Mouse (Mus musculus): ENCODE measurements around the gene Tnks1bp1.
A peak's percentile ranks its signal among the peaks of the same experiment; 100 is the strongest.

Tnks1bp1 gene

GRCm38 (mm10) chr2:85038336-85038735 is 9.5 kb upstream of the Tnks1bp1 start:
- no peak for DNase-seq (ENCODE audit: low read depth)

- no peak for DNase-seq (ENCODE audit: low read depth)
Measured at GRCm38 (mm10) chr2:85043623-85044022, 4.2 kb upstream of the Tnks1bp1 start.

- DNase-seq (ENCODE audit: low read depth), result no peak
Measured at GRCm38 (mm10) chr2:85046222-85046621, 1.6 kb upstream of the Tnks1bp1 start.

- DNase-seq (ENCODE audit: low read depth), result no peak
Measured at GRCm38 (mm10) chr2:85047081-85047480, 741 bp upstream of the Tnks1bp1 start.

- DNase-seq (ENCODE audit: low read depth), result peak; percentile 27
Measured at GRCm38 (mm10) chr2:85048168-85048751, 438 bp downstream of the Tnks1bp1 start.

GRCm38 (mm10) chr2:85049277-85049676 is 1.5 kb downstream of the Tnks1bp1 start:
- peak; percentile 63 for DNase-seq (ENCODE audit: low read depth)

GRCm38 (mm10) chr2:85050001-85050634 is 2.3 kb downstream of the Tnks1bp1 start:
- DNase-seq (ENCODE audit: low read depth), result peak; percentile 83

GRCm38 (mm10) chr2:85050746-85051145 is 2.9 kb downstream of the Tnks1bp1 start:
- DNase-seq (ENCODE audit: low read depth), result no peak

GRCm38 (mm10) chr2:85053192-85053816 is 5.5 kb downstream of the Tnks1bp1 start:
- DNase-seq (ENCODE audit: low read depth), result no peak

- DNase-seq (ENCODE audit: low read depth), result no peak
Measured at GRCm38 (mm10) chr2:85056711-85057110, 8.9 kb downstream of the Tnks1bp1 start.

GRCm38 (mm10) chr2:85059677-85060076 is 11.9 kb downstream of the Tnks1bp1 start:
- no peak for DNase-seq (ENCODE audit: low read depth)

- DNase-seq (ENCODE audit: low read depth), result peak; percentile 84
Measured at GRCm38 (mm10) chr2:85060591-85061060, 12.8 kb downstream of the Tnks1bp1 start.

- DNase-seq (ENCODE audit: low read depth), result peak; percentile 28
Measured at GRCm38 (mm10) chr2:85061107-85061541, 13.3 kb downstream of the Tnks1bp1 start.

- DNase-seq (ENCODE audit: low read depth), result no peak
Measured at GRCm38 (mm10) chr2:85065141-85065875, 17.5 kb downstream of the Tnks1bp1 start.

GRCm38 (mm10) chr2:85066937-85067336 is 19.1 kb downstream of the Tnks1bp1 start:
- DNase-seq (ENCODE audit: low read depth), result no peak

- DNase-seq (ENCODE audit: low read depth), result peak; percentile 22
Measured at GRCm38 (mm10) chr2:85067903-85068625, 20.2 kb downstream of the Tnks1bp1 start.

- DNase-seq (ENCODE audit: low read depth), result no peak
Measured at GRCm38 (mm10) chr2:85068626-85069025, 20.8 kb downstream of the Tnks1bp1 start.

- DNase-seq (ENCODE audit: low read depth), result no peak
Measured at GRCm38 (mm10) chr2:85070086-85070485, 22.3 kb downstream of the Tnks1bp1 start.

- DNase-seq (ENCODE audit: low read depth), result no peak
Measured at GRCm38 (mm10) chr2:85071921-85072320, 24.1 kb downstream of the Tnks1bp1 start.

- DNase-seq (ENCODE audit: low read depth), result no peak
Measured at GRCm38 (mm10) chr2:85073751-85074150, 25.9 kb downstream of the Tnks1bp1 start.

GRCm38 (mm10) chr2:85088716-85089646 is 41.2 kb downstream of the Tnks1bp1 start:
- no peak for DNase-seq (ENCODE audit: low read depth)
